In genomic region chr15:88864270-88865030, GRCm38 (mm10) we compare ENCODE assay signal across 7 mouse cellular contexts. TPM values are rescaled to one million over a fixed set of nuclear protein-coding genes. Genes with fewer than 3 reads are reported as not detected.
DNase-seq lines count a peak whose midpoint lies in the region; ATAC-seq lines count a peak whose summit lies in the region.

No protein-coding gene starts in this region.

- peak; percentile 35 for DNase-seq in ovary, postnatal 36 days (ENCODE audit: low spot score)
- DNase-seq in ovary, postnatal 14 days (ENCODE audit: low spot score): no peak
- peak; percentile 56 for DNase-seq in cerebellum, adult 8-10 months
- peak; percentile 79 for DNase-seq in kidney, postnatal 14 days
- no peak for DNase-seq in spleen, adult 18-20 months

- ATAC-seq in heart, embryonic 11.5 days (replicated peaks; ENCODE audit: insufficient number of reproducible peaks, low FRiP score, low TSS enrichment): no peak
- peak; percentile 1 for ATAC-seq in midbrain, embryonic 16.5 days

- H3K27ac ChIP-seq in heart, embryonic 11.5 days (ENCODE audit: low read depth, low read length): peak overlapping the region; percentile 96
- peak overlapping the region; percentile 99 for H3K27ac ChIP-seq in midbrain, embryonic 16.5 days (ENCODE audit: low read length)

- peak overlapping the region; percentile 95 for H3K4me2 ChIP-seq in heart, embryonic 11.5 days
- H3K4me2 ChIP-seq in midbrain, embryonic 16.5 days (ENCODE audit: low read length): peak overlapping the region; percentile 94

- peaks cover 8% of the 10 kb centered on the region for H3K36me3 ChIP-seq in heart, embryonic 11.5 days (ENCODE audit: control insufficient read depth, insufficient read depth, low read length)
- peaks cover 14% of the 10 kb centered on the region for H3K36me3 ChIP-seq in midbrain, embryonic 16.5 days (ENCODE audit: control insufficient read depth, insufficient read depth, low read length)

- peak overlapping the region; percentile 86 for H3K9ac ChIP-seq in heart, embryonic 11.5 days (ENCODE audit: low read depth, low read length)
- H3K9ac ChIP-seq in midbrain, embryonic 16.5 days (ENCODE audit: low read depth, low read length): peak overlapping the region; percentile 96

- peaks cover 53% of the 10 kb centered on the region for H3K4me1 ChIP-seq in heart, embryonic 11.5 days (ENCODE audit: control insufficient read depth, insufficient read depth, low read length)
- H3K4me1 ChIP-seq in midbrain, embryonic 16.5 days (ENCODE audit: control insufficient read depth, insufficient read depth, low read length): peaks cover 21% of the 10 kb centered on the region

- H3K27me3 ChIP-seq in heart, embryonic 11.5 days (ENCODE audit: control insufficient read depth, insufficient read depth, low read length): no peaks in the 10 kb centered on the region
- no peaks in the 10 kb centered on the region for H3K27me3 ChIP-seq in midbrain, embryonic 16.5 days (ENCODE audit: control insufficient read depth, insufficient read depth, low read depth, low read length)

- peak overlapping the region; percentile 78 for H3K4me3 ChIP-seq in heart, embryonic 11.5 days (ENCODE audit: low read depth, low read length)
- peak overlapping the region; percentile 91 for H3K4me3 ChIP-seq in midbrain, embryonic 16.5 days (ENCODE audit: low read depth, low read length)

- no peaks in the 10 kb centered on the region for H3K9me3 ChIP-seq in heart, embryonic 11.5 days (replicated peaks; ENCODE audit: control insufficient read depth, low read length)
- no peaks in the 10 kb centered on the region for H3K9me3 ChIP-seq in midbrain, embryonic 16.5 days (replicated peaks; ENCODE audit: control insufficient read depth, low read length, poor library complexity, severe bottlenecking)

- WGBS in heart, embryonic 11.5 days (ENCODE audit: insufficient replicate concordance): 35% methylated on average over 22 of the region's 22 CpGs
- 40% methylated on average over 22 of the region's 22 CpGs for WGBS in midbrain, embryonic 16.5 days

RNA-seq across cellular contexts. Expression of gene Pim3, which starts 2.5 kb away (rescaled TPM):
- polyA plus RNA-seq in heart, embryonic 11.5 days (2014; fragmentation: Nextera tagmentation; extraction: Ambion mirVana): 43.7 and 50.1 TPM in 2 replicates
- polyA plus RNA-seq in midbrain, embryonic 16.5 days (2015; fragmentation: Nextera tagmentation; extraction: Ambion mirVana): 64.7 and 67.5 TPM in 2 replicates

RNA-seq across cellular contexts. Expression of gene Creld2, which starts 45.0 kb away (rescaled TPM):
- 71.7 and 83.6 TPM in 2 replicates for polyA plus RNA-seq in heart, embryonic 11.5 days (2014; fragmentation: Nextera tagmentation; extraction: Ambion mirVana)
- polyA plus RNA-seq in midbrain, embryonic 16.5 days (2015; fragmentation: Nextera tagmentation; extraction: Ambion mirVana): 60.6 and 66.4 TPM in 2 replicates

RNA-seq across cellular contexts. Expression of gene Alg12, which starts 45.3 kb away (rescaled TPM):
- polyA plus RNA-seq in heart, embryonic 11.5 days (2014; fragmentation: Nextera tagmentation; extraction: Ambion mirVana): 11.6 and 12.5 TPM in 2 replicates
- polyA plus RNA-seq in midbrain, embryonic 16.5 days (2015; fragmentation: Nextera tagmentation; extraction: Ambion mirVana): 7.8 and 9.4 TPM in 2 replicates

Comparison
In these comparisons a context has a peak if more than half of its experiments do, and no peak if none do; other contexts are left out.
1. DNase-seq: peak in ovary, postnatal 36 days (single experiment), cerebellum, adult 8-10 months (single experiment) and kidney, postnatal 14 days (single experiment); none in ovary, postnatal 14 days (single experiment) and spleen, adult 18-20 months (0 of 2).